Mouse (Mus musculus) cerebellum, adult (tissue): ENCODE data around the gene Gm10912.
"Not testable (repeated sequence)": the region's sequence is repeated elsewhere in the genome, so short reads cannot be mapped to it uniquely, and the experiment has no call there.

ENCODE experiments used
- ATAC-seq: cut with Nextera tagmentation; 2 replicates; pipeline ENCODE4 v1.9.2; 2017; ENCODE audit warnings: mild to moderate bottlenecking, moderate library complexity, mixed read lengths; ENCODE audit not compliant: insufficient number of reproducible peaks, low FRiP score, low TSS enrichment

Gm10912 gene

GRCm38 (mm10) chr2:104111170-104111797, 45.7 kb downstream of the Gm10912 start:
- not testable (repeated sequence) for ATAC-seq

GRCm38 (mm10) chr2:104113563-104113962, 47.9 kb downstream of the Gm10912 start:
- not testable (repeated sequence) for ATAC-seq

GRCm38 (mm10) chr2:104114898-104115297, 49.3 kb downstream of the Gm10912 start:
- no peak for ATAC-seq
